Mouse (Mus musculus) heart, postnatal 0 days (tissue): ENCODE results near the gene Rtp3.

Experiments used
- CTCF ChIP-seq: IDR thresholded peaks from 2 replicates; pipeline ENCODE4 v1.5.1; 2016; ENCODE audit warnings: antibody characterized with exemption, control low read depth, low read depth
- EP300 ChIP-seq: IDR thresholded peaks from 2 replicates; pipeline ENCODE4 v1.6.1; 2016; ENCODE audit warnings: antibody characterized with exemption, low read depth

DNA sequence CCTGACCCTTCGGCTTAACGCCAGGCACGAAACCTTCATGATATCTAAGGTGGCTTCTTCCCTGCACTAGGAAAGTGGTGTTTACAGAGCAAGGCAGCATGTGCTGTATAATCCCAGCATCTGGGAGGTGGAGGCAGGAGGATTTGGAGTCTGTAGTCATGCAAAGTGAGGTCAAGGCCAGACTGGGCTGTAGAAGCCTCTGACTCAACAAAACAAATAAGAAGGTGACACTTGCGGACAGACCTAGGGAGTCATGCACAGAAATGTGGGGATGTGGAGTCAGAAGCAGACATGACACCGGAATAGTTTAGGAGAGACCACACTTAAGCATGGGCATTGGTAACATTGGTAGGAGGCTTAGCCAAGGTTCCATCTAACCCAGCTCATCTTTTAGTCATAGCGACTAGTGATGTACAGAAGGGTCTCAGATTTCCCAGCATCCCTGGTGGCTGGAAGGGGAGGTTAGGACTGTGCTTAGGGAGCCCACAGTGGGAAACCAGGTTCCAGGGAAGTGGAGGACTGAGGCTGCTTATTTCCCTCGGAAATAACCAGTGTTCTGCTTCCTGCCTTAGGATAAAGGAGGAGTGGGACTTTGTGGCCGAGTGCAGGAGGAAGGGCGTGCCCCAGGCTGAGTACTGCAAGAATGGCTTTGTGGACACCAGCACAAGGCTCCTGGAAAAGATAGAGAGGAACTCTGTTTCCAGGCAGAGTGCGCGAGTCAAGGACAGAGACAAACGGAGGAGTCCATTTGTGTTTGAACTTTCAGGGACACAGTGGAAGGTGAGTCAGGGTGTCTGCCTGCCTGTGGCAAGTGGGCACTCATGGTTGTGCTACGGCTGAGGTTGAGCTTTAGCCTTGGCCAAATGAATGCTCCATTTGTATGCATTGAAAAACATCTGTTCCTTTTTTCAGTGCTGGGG lies 29.9 kb downstream of the Rtp3 start:
- TF ChIP-seq CTCF (no peak), EP300 (no peak)
